Mouse (Mus musculus): ENCODE results near the gene Ispd. TPM values are rescaled to one million over a fixed set of nuclear protein-coding genes. Genes with fewer than 3 reads are reported as not detected.

Ispd gene
- polyA plus RNA-seq, 1 experiment from 2014 or later, result 11.6 TPM

DNA sequence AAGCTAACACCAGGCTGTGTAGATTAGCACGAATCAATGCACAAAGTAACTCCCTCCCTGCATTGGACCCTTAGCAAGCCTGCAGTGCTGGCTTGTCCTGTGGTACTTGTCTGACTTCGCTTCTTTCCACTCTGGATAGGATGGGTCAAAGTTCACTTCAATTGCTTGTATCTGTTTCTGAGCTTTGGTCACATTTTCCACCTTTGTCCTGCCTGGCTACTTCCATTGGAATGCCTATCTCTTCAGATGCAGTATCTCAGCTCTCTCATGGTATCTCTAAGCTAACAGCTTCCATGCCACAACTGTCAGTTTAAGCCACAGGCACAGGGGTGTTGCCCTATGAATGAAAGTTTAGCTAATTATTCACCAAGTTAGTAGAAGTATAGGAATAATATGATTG lies 142.3 kb downstream of the Ispd start:
- Histone ChIP-seq H3K4me2 (no peak overlapping the region), H3K4me3 (ENCODE audit: low read depth, low read length) (no peak overlapping the region), H3K9ac (ENCODE audit: low read depth, low read length) (no peak overlapping the region), H3K27ac (ENCODE audit: low read depth, low read length) (no peak overlapping the region), H3K9me3 (replicated peaks; ENCODE audit: control insufficient read depth, low read length) (no peaks in the 10 kb centered on the region), H3K36me3 (ENCODE audit: control insufficient read depth, insufficient read depth, low read length) (no peaks in the 10 kb centered on the region), H3K4me1 (ENCODE audit: control insufficient read depth, insufficient read depth, low read length) (no peaks in the 10 kb centered on the region), H3K27me3 (ENCODE audit: control insufficient read depth, insufficient read depth, low read length) (no peaks in the 10 kb centered on the region)
- ATAC-seq (replicated peaks; ENCODE audit: insufficient number of reproducible peaks, low FRiP score, low TSS enrichment), result no peak
- WGBS (ENCODE audit: insufficient replicate concordance), result 58% methylated on average over 2 of the region's 2 CpGs

DNA sequence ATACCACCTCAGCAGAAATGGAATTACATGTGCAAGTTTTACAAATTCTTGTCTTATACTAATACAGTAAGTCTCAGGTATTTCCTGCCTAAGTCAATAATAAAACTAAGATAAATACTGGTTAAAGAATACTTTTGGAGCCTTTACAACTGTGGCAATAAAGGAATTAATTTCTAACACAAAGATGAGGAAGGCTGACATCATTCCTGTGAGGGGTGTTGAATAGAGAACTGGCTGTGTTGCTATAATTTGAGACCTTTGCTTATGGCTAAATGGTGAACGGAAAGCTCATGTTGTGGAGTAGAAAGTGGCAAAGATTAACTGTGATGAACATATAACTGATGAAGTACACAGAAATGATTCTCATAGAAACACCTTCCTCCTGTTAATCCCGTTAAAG lies 149.7 kb downstream of the Ispd start:
- WGBS (ENCODE audit: insufficient replicate concordance), result 80% methylated on average over 2 of the region's 2 CpGs
- no peak overlapping the region for H3K4me3 ChIP-seq (ENCODE audit: low read depth, low read length)
- no peaks in the 10 kb centered on the region for H3K4me1 ChIP-seq (ENCODE audit: control insufficient read depth, insufficient read depth, low read length)
- no peaks in the 10 kb centered on the region for H3K9me3 ChIP-seq (replicated peaks; ENCODE audit: control insufficient read depth, low read length)
- no peaks in the 10 kb centered on the region for H3K27me3 ChIP-seq (ENCODE audit: control insufficient read depth, insufficient read depth, low read length)
- ATAC-seq (replicated peaks; ENCODE audit: insufficient number of reproducible peaks, low FRiP score, low TSS enrichment), result no peak
- H3K36me3 ChIP-seq (ENCODE audit: control insufficient read depth, insufficient read depth, low read length), result no peaks in the 10 kb centered on the region
- no peak overlapping the region for H3K4me2 ChIP-seq
- H3K27ac ChIP-seq (ENCODE audit: low read depth, low read length), result no peak overlapping the region
- H3K9ac ChIP-seq (ENCODE audit: low read depth, low read length), result no peak overlapping the region

DNA sequence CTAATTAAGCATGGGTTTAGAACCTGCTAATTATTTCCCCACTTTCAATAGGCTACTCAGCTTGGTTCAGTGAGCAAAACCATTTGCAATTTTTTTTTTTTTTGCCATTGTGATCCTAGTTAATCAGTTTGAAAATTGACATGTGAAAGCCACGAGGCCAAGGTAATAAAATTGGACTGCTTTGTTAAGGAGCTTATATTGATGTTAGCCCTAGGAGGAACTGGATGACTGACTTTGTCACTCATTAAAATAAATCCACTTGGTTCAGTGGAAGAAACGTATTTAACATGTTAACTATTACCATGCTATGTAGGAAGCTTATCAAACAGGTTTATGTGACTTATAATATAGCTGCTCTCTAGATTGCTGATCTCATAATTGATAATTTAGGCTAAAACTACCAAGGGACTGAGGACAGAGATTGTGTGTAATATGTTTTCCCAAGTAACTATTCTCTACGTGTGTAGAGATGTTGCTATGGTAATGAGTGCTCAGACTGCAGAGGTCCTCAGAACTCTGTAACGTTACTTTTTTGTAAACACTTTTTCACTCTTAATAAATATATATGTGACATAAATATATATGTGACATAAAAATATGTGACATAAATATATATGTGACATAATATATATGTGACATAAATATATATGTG lies 150.3 kb downstream of the Ispd start:
- no peak overlapping the region for H3K27ac ChIP-seq (ENCODE audit: low read depth, low read length)
- 79% methylated on average over 4 of the region's 4 CpGs for WGBS (ENCODE audit: insufficient replicate concordance)
- H3K9me3 ChIP-seq (replicated peaks; ENCODE audit: control insufficient read depth, low read length), result no peaks in the 10 kb centered on the region
- no peak overlapping the region for H3K4me2 ChIP-seq
- H3K4me1 ChIP-seq (ENCODE audit: control insufficient read depth, insufficient read depth, low read length), result no peaks in the 10 kb centered on the region
- H3K27me3 ChIP-seq (ENCODE audit: control insufficient read depth, insufficient read depth, low read length), result no peaks in the 10 kb centered on the region
- no peak for ATAC-seq (replicated peaks; ENCODE audit: insufficient number of reproducible peaks, low FRiP score, low TSS enrichment)
- no peak overlapping the region for H3K4me3 ChIP-seq (ENCODE audit: low read depth, low read length)
- no peaks in the 10 kb centered on the region for H3K36me3 ChIP-seq (ENCODE audit: control insufficient read depth, insufficient read depth, low read length)
- no peak overlapping the region for H3K9ac ChIP-seq (ENCODE audit: low read depth, low read length)

DNA sequence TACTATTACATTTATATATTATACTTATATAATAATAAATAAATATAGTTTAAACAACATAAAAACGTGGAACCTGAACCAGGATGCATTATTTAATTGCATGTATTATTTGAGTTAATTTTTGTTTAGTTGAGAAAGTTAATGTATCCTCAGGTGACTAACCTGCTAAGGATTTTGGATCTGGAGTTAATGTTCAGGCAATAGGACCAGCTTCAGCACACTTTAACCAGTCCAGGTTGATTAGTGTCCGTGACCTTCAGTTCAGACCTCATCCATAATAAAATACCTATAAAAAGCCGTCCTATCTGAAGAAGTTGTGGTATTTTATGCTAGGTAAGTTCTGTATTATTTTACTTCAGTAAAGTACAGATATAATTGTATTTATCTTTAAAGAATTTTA lies 151.3 kb downstream of the Ispd start:
- no peak overlapping the region for H3K27ac ChIP-seq (ENCODE audit: low read depth, low read length)
- 79% methylated on average over 3 of the region's 3 CpGs for WGBS (ENCODE audit: insufficient replicate concordance)
- H3K4me3 ChIP-seq (ENCODE audit: low read depth, low read length), result no peak overlapping the region

DNA sequence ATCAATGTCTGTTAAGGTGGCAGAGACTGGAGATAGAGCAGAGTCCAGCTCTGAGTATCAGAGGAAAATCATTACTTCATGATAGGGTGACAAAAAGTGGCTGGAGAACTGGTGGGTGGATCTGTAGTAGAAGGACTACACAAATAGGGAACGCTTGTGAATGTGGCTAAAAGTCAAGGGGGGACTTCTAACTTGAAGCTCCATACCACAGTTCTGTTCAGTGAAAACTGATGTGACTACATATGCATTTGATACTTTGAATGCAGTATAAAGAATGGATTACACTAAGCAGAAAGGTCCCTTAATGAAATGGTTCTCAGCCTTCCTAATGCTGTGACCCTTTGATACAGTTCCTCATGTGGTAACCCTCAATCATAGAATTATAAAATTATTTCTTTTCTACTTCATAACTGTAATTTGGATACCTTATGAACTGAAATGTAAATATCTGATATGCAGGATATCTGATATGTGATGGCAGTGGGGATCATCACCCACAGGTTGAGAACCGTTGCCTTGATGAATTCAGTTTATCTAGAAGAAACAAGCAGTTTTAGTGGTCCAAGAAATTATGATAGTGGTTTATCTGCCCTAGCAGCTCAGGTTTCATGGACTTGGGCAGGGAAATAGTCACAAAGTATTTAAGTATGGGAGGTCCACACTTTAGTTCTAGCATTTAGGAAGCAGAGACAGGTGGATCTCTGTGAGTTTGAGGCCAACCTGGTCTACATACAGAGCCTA lies 152.1 kb downstream of the Ispd start:
- Histone ChIP-seq H3K4me3 (ENCODE audit: low read depth, low read length) (no peak overlapping the region), H3K27ac (ENCODE audit: low read depth, low read length) (no peak overlapping the region), H3K36me3 (ENCODE audit: control insufficient read depth, insufficient read depth, low read length) (no peaks in the 10 kb centered on the region), H3K4me2 (no peak overlapping the region), H3K4me1 (ENCODE audit: control insufficient read depth, insufficient read depth, low read length) (no peaks in the 10 kb centered on the region), H3K9me3 (replicated peaks; ENCODE audit: control insufficient read depth, low read length) (no peaks in the 10 kb centered on the region), H3K27me3 (ENCODE audit: control insufficient read depth, insufficient read depth, low read length) (no peaks in the 10 kb centered on the region), H3K9ac (ENCODE audit: low read depth, low read length) (no peak overlapping the region)
- WGBS (ENCODE audit: insufficient replicate concordance), result 77% methylated on average over 2 of the region's 2 CpGs
- no peak for ATAC-seq (replicated peaks; ENCODE audit: insufficient number of reproducible peaks, low FRiP score, low TSS enrichment)

More for the DNA sequence above, 151.3 kb downstream of the Ispd start:
- Histone ChIP-seq H3K9ac (ENCODE audit: low read depth, low read length) (no peak overlapping the region), H3K4me2 (no peak overlapping the region), H3K4me1 (ENCODE audit: control insufficient read depth, insufficient read depth, low read length) (no peaks in the 10 kb centered on the region), H3K9me3 (replicated peaks; ENCODE audit: control insufficient read depth, low read length) (no peaks in the 10 kb centered on the region), H3K36me3 (ENCODE audit: control insufficient read depth, insufficient read depth, low read length) (no peaks in the 10 kb centered on the region), H3K27me3 (ENCODE audit: control insufficient read depth, insufficient read depth, low read length) (no peaks in the 10 kb centered on the region)
- no peak for ATAC-seq (replicated peaks; ENCODE audit: insufficient number of reproducible peaks, low FRiP score, low TSS enrichment)

DNA sequence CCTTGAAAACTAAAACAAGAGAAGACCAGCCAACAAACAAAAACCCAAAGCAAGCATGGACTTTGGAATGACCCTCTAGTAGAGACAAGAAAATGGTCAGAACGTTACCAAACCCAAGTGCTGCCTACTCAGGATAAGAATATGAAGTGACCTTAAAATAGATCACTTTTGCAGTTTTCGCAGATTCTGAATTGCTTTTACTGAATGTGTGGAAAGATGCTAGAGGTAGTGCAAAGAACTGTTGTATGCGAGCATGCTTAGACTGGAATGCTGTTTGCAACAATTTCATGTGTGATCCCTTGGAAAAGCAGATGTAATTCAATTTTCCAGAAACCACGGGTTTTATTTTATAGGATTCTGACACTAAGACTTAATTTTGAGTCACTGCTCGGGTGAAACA lies 153.3 kb downstream of the Ispd start:
- Histone ChIP-seq H3K4me2 (no peak overlapping the region), H3K27me3 (ENCODE audit: control insufficient read depth, insufficient read depth, low read length) (no peaks in the 10 kb centered on the region), H3K4me1 (ENCODE audit: control insufficient read depth, insufficient read depth, low read length) (no peaks in the 10 kb centered on the region), H3K4me3 (ENCODE audit: low read depth, low read length) (no peak overlapping the region), H3K27ac (ENCODE audit: low read depth, low read length) (no peak overlapping the region), H3K9me3 (replicated peaks; ENCODE audit: control insufficient read depth, low read length) (no peaks in the 10 kb centered on the region), H3K9ac (ENCODE audit: low read depth, low read length) (no peak overlapping the region), H3K36me3 (ENCODE audit: control insufficient read depth, insufficient read depth, low read length) (no peaks in the 10 kb centered on the region)
- 74% methylated on average over 5 of the region's 5 CpGs for WGBS (ENCODE audit: insufficient replicate concordance)
- ATAC-seq (replicated peaks; ENCODE audit: insufficient number of reproducible peaks, low FRiP score, low TSS enrichment), result no peak

DNA sequence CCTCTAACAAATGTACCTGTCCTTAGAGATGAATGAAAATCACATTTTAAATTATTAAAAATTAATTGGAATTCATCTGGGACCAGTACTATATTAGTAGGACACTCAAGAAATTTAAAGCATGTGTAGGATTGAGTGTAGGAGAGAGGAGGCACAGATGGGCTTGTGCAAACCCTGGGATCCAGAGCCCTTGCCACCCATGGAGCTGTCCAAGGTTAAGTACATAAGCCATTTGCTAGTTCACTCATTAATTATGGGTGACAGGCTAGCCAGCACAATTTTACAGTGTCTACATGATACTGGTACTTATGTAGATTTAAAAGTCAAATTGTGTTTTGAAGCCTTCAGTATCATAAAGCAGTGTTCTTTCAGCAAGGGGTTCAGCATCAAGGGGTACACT lies 164.1 kb downstream of the Ispd start:
- no peak overlapping the region for H3K4me2 ChIP-seq
- H3K9ac ChIP-seq (ENCODE audit: low read depth, low read length), result no peak overlapping the region
- no peaks in the 10 kb centered on the region for H3K27me3 ChIP-seq (ENCODE audit: control insufficient read depth, insufficient read depth, low read length)
- no peaks in the 10 kb centered on the region for H3K9me3 ChIP-seq (replicated peaks; ENCODE audit: control insufficient read depth, low read length)
- H3K36me3 ChIP-seq (ENCODE audit: control insufficient read depth, insufficient read depth, low read length), result no peaks in the 10 kb centered on the region
- no peak overlapping the region for H3K27ac ChIP-seq (ENCODE audit: low read depth, low read length)
- no peak for ATAC-seq (replicated peaks; ENCODE audit: insufficient number of reproducible peaks, low FRiP score, low TSS enrichment)
- no peaks in the 10 kb centered on the region for H3K4me1 ChIP-seq (ENCODE audit: control insufficient read depth, insufficient read depth, low read length)
- no peak overlapping the region for H3K4me3 ChIP-seq (ENCODE audit: low read depth, low read length)

DNA sequence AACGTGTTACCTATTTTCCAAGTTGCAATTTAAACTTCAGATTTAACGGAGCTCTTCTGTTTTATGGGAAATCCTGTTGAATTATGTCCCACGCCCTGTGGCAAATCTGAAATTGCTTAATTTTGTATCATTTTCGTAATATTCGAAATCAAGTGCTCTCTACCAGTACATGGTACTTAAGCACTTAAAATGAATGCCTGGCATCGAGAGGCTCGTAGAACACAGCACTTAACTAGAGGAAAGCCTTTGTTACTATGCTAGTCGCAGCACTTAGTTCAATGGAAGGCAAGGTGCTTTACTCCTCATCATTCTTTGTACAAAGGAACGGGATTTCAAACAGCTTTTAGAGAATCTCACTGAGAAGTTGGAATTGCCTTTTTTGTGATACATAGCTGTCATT lies 168.2 kb downstream of the Ispd start:
- no peaks in the 10 kb centered on the region for H3K27me3 ChIP-seq (ENCODE audit: control insufficient read depth, insufficient read depth, low read length)
- no peak overlapping the region for H3K9ac ChIP-seq (ENCODE audit: low read depth, low read length)
- no peak for ATAC-seq (replicated peaks; ENCODE audit: insufficient number of reproducible peaks, low FRiP score, low TSS enrichment)
- H3K4me1 ChIP-seq (ENCODE audit: control insufficient read depth, insufficient read depth, low read length), result no peaks in the 10 kb centered on the region
- H3K27ac ChIP-seq (ENCODE audit: low read depth, low read length), result no peak overlapping the region
- no peak overlapping the region for H3K4me2 ChIP-seq
- 83% methylated on average over 9 of the region's 9 CpGs for WGBS (ENCODE audit: insufficient replicate concordance)
- no peaks in the 10 kb centered on the region for H3K9me3 ChIP-seq (replicated peaks; ENCODE audit: control insufficient read depth, low read length)
- H3K4me3 ChIP-seq (ENCODE audit: low read depth, low read length), result no peak overlapping the region
- H3K36me3 ChIP-seq (ENCODE audit: control insufficient read depth, insufficient read depth, low read length), result no peaks in the 10 kb centered on the region

DNA sequence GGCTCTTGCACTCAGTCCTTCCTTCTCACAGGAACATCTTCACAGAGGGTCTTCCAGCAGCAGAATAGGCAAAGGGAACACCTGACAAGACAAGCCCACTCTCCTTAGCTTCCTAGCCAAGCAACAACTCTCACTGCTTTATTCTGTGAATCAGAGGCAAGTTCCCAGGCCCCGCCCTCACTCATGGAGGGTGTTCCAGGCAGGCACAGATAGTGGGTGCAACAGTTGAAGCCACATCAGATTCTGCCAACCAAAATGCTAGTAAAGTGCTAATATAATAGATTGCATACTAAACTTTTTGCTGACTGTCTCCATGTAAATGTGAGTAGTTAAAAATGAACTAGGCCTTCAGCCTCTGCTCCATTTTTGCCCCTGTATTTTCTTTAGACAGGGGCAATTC lies 173.4 kb downstream of the Ispd start:
- Histone ChIP-seq H3K9ac (ENCODE audit: low read depth, low read length) (no peak overlapping the region), H3K4me3 (ENCODE audit: low read depth, low read length) (no peak overlapping the region), H3K36me3 (ENCODE audit: control insufficient read depth, insufficient read depth, low read length) (no peaks in the 10 kb centered on the region), H3K4me2 (no peak overlapping the region), H3K27me3 (ENCODE audit: control insufficient read depth, insufficient read depth, low read length) (no peaks in the 10 kb centered on the region), H3K9me3 (replicated peaks; ENCODE audit: control insufficient read depth, low read length) (no peaks in the 10 kb centered on the region), H3K4me1 (ENCODE audit: control insufficient read depth, insufficient read depth, low read length) (no peaks in the 10 kb centered on the region), H3K27ac (ENCODE audit: low read depth, low read length) (no peak overlapping the region)
- no peak for ATAC-seq (replicated peaks; ENCODE audit: insufficient number of reproducible peaks, low FRiP score, low TSS enrichment)
- 77% methylated on average over 1 of the region's 1 CpGs for WGBS (ENCODE audit: insufficient replicate concordance)
